Mouse (Mus musculus) gastrocnemius, adult 8-10 months (tissue): Measurements from ENCODE around the gene Gm10142. TPM values are rescaled to one million over a fixed set of nuclear protein-coding genes. Genes with fewer than 3 reads are reported as not detected.
"Not testable (repeated sequence)": the region's sequence is repeated elsewhere in the genome, so short reads cannot be mapped to it uniquely, and the experiment has no call there.

Source experiments
- DNase-seq, 2 experiments: peaks; one replicate each; pipeline ENCODE4 v3.0.0; 2022; ENCODE audit warnings: low spot score in 2 of 2
- total RNA-seq, 4 experiments: library from RNA; stranded (reverse); gene quantifications; 2 replicates each; pipeline ENCODE4 v1.2.4; 2022

The Gm10142 gene
- total RNA-seq, 4 experiments from 2014 or later, result not detected

DNA sequence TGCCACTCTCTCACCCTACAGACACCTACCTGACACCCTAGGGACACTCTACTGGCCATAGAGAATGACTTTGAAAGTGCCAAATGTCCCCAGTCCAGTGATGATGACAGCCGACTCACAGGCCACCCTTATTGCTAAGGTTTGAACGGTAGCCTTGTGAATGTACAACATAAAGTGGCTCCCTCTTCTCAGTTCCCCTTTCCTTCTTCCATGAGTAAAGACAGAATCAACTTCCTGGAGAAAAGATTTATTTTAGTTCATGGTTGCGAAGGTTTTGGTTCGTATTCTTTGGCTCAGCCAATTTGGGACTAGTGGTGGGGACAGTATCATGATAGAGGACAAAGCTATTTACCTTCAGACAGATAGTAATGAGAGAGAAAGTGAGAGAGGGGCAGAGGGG, 23.3 kb downstream of the Gm10142 start:
- DNase-seq, result no peak

DNA sequence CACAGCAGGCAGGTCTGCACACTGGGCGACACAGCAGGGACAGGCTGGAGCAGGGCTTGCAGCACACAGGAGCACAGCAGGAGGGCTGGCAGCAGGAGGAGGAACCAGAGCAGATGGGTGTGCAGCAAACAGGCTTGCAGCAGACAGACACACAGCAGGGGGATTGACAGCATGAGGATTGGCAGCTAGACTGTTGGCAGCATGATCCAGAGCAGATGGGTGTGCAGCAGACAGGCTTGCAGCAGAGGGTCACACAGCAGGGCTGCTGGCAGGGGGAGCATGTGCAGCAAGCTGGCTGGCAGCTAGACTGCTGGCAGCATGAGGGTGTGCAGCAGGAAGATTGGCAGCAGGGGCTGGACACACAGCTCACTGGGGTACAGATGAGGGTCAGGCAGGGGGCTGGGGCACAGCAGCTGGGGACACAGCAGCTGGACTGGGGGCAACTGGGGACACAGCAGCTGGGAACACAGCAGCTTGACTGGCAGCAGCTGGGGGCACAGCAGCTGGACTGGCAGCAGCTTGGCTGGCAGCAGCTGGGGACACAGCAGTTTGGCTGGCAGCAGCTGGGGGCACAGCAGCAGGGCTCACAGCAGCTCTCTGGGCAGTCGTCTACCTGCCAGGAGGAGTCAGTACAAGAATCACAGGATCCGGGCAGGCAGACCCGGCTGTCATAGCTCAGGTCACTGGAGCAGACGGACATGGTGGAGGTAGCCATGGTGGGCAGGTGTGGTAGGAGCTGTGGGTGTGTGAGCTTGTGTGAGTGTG, 26.5 kb downstream of the Gm10142 start, which contains the start of gene Gm18596:
Gene Gm18596 (minus strand): TSS at position 715 of the 765 bp plus-strand sequence.
- not testable (repeated sequence) for DNase-seq

- not testable (repeated sequence) for DNase-seq
These were observed 35.1 kb downstream of the Gm10142 start for GRCm38 (mm10) chr10:77750686-77751085.

DNA sequence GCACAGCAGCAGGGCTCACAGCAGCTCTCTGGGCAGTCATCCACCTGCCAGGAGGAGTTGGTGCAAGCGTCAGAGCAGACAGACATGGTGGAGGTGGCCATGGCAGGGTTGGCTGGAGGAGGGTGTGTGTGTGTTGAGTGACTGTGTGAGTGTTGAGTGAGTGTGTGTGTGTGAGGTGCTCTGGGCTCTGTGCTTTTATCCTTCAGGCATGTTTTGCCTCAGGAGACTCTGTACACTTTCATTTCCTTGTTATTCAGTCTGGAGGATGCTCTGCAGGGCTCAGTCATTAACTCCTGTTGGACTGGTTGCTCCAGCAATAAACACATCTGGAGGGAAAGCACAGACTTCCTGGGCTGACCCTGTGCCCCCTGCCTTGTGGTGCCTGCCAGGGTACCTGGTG, 35.6 kb downstream of the Gm10142 start, which contains the start of gene Gm9736:
Gene Gm9736 (minus strand): TSS at position 101 of the 400 bp plus-strand sequence.
- not testable (repeated sequence) for DNase-seq

DNA sequence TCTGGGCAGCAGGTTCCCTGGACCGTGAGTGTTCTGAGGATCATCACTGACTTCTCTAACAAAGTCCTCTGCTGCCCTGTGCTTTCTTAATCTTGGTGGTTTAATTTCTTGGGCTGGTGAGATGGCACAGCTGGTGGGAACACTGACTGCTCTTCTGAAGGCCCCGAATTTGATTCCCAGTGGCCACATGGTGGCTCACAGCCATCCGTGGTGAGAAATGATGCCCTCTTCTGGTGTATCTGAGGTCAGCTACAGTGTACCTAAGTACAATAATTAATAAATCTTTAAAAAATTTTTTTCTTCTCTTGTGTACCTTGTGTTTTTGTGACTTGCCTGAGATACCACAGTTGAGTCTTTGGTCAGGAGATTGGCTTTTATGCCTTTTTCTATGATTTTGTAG, 36.7 kb downstream of the Gm10142 start:
- not testable (repeated sequence) for DNase-seq

DNA sequence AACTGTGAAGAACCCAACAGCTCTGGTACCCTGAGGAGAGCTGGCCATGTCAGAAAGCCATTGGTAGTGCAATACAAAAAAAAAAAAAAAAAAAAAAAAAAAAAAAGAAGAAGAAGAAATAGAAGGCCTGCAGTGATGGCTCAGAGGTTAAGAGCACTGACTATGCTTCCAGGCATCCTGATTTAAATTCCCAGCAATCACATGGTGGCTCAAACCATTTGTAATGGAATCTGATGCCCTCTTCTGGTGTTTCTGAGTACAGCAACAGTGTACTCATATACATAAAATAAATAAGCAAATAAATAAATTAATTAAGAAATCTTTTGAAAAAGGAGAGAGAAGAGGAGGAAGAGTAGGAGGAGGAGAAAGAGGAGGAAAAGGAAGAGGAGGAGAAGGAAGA, 37.8 kb downstream of the Gm10142 start:
- no peak for DNase-seq

DNA sequence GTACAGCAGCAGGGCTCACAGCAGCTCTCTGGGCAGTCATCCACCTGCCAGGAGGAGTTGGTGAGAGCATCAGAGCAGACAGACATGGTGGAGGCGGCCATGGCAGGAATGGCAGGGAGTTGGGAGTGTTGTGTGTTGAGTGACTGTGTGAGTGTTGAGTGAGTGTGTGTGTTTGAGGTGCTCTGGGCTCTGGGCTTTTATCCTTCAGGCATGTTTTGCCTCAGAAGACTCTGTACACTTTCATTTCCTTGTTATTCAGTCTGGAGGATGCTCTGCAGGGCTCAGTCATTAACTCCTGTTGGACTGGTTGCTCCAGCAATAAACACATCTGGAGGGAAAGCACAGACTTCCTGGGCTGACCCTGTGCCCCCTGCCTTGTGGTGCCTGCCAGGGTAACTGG, 44.0 kb downstream of the Gm10142 start, which contains the start of gene Gm3233:
Gene Gm3233 (minus strand): TSS at position 101 of the 400 bp plus-strand sequence.
- DNase-seq, result not testable (repeated sequence)

Other genes with a start within 250 kb of the Gm10142 start
- 1 to 10 TPM; 4.4 to 7.3 (median 5.9) TPM for gene Fam207a, start 200.0 kb upstream of the Gm10142 start, total RNA-seq
- gene Itgb2, start 185.6 kb upstream of the Gm10142 start, total RNA-seq, result under 1 TPM; 0.48 to 0.99 (median 0.88) TPM
- 10 to 100 TPM; 15.4 to 30.1 (median 25.8) TPM for gene Pttg1ip, start 134.1 kb upstream of the Gm10142 start, total RNA-seq
- 10 to 100 TPM; 38.7 to 59.9 (median 41.6) TPM for gene Sumo3, start 109.7 kb upstream of the Gm10142 start, total RNA-seq
- gene Gm49325, start 109.6 kb upstream of the Gm10142 start, total RNA-seq, result 10 to 100 TPM in 2 of 4 experiments, 1 to 10 TPM in 2; 5.7 to 18.3 (median 11.6) TPM
- gene Ube2g2, start 93.5 kb upstream of the Gm10142 start, total RNA-seq, result 100 to 1,000 TPM in 2 of 4 experiments, 10 to 100 TPM in 2; 81.6 to 141 (median 104) TPM
- gene Tspear, start 29.2 kb upstream of the Gm10142 start, total RNA-seq, result not detected
- not detected for gene Gm19402, start 25.1 kb upstream of the Gm10142 start, total RNA-seq
- gene Gm9508, start 18.6 kb upstream of the Gm10142 start, total RNA-seq, result not detected
- gene Gm10272, start 9.2 kb upstream of the Gm10142 start, total RNA-seq, result not detected
- not detected for gene Gm10024, start 4.3 kb upstream of the Gm10142 start, total RNA-seq
- not detected for gene Krtap12-1, start 4.8 kb downstream of the Gm10142 start, total RNA-seq
- not detected for gene Gm10100, start 10.7 kb downstream of the Gm10142 start, total RNA-seq
- not detected for gene Gm18596, start 26.8 kb downstream of the Gm10142 start, total RNA-seq
- gene Gm9736, start 35.5 kb downstream of the Gm10142 start, total RNA-seq, result not detected
- not detected for gene Gm3233, start 43.9 kb downstream of the Gm10142 start, total RNA-seq
- gene Gm3238, start 55.5 kb downstream of the Gm10142 start, total RNA-seq, result not detected
- gene Gm7138, start 61.1 kb downstream of the Gm10142 start, total RNA-seq, result not detected
- gene Gm3250, start 66.7 kb downstream of the Gm10142 start, total RNA-seq, result not detected
- not detected for gene Gm7137, start 72.4 kb downstream of the Gm10142 start, total RNA-seq
- not detected for gene Gm9639, start 79.3 kb downstream of the Gm10142 start, total RNA-seq
- gene Gm19668, start 83.3 kb downstream of the Gm10142 start, total RNA-seq, result not detected
- gene Gm9507, start 96.0 kb downstream of the Gm10142 start, total RNA-seq, result not detected
- not detected for gene Gm2696, start 98.9 kb downstream of the Gm10142 start, total RNA-seq
- gene Krtap10-4, start 111.3 kb downstream of the Gm10142 start, total RNA-seq, result not detected
- not detected for gene Krtap10-10, start 120.1 kb downstream of the Gm10142 start, total RNA-seq
- gene Gm36176, start 131.0 kb downstream of the Gm10142 start, total RNA-seq, result not detected
- not detected for gene Gm10318, start 137.1 kb downstream of the Gm10142 start, total RNA-seq
- not detected for gene Gm3285, start 146.2 kb downstream of the Gm10142 start, total RNA-seq
- gene Lrrc3, start 186.7 kb downstream of the Gm10142 start, total RNA-seq, result under 1 TPM; 0.07 to 0.49 (median 0.08) TPM